Mouse (Mus musculus) liver, postnatal 0 days (tissue): ENCODE measurements around the gene Lonrf2.

ENCODE experiments used
- CTCF ChIP-seq: sonication (generic); IDR thresholded peaks from 2 replicates; pipeline ENCODE4 v1.5.1; 2016; ENCODE audit warnings: antibody characterized with exemption, low read depth
- EP300 ChIP-seq: IDR thresholded peaks from 2 replicates; pipeline ENCODE4 v1.6.1; 2016; ENCODE audit warnings: antibody characterized with exemption, low read depth, mild to moderate bottlenecking

DNA sequence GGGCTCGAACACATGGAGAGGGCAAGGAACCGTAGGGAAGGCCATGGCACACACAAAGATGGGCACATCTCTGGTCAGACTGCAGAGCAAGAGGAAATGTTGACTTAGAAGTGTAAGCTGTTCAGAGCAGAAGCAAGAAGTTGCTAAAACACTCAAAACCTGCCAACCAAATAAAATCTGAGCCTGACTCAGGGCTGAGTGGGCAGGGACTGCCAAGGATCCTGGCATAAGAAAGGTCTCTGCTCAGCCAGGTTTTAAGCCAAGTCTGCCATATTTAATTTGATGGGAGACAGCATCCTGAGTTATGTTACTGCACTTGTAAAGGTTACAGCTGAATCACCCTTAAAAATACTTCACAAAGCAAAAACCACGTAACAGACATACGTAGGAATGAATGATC, 29.4 kb downstream of the Lonrf2 start:
- no peak for TF ChIP-seq CTCF
- no peak for TF ChIP-seq EP300
